Mouse (Mus musculus): ENCODE data around the gene Epop. TPM values are rescaled to one million over a fixed set of nuclear protein-coding genes. Genes with fewer than 3 reads are reported as not detected.

Gene Epop
- polyA plus RNA-seq, 1 experiment from 2014 or later, result 0.40 TPM

GRCm38 (mm10) chr11:97666794-97667193 is 37.3 kb upstream of the Epop start:
- H3K4me2 ChIP-seq, result no peak overlapping the region
- no peaks in the 10 kb centered on the region for H3K36me3 ChIP-seq (replicated peaks)
- H3K27ac ChIP-seq (replicated peaks), result no peak overlapping the region
- H3K4me3 ChIP-seq (replicated peaks), result no peak overlapping the region
- 60% methylated on average over 15 of the region's 15 CpGs for WGBS (ENCODE audit: insufficient replicate concordance)
- H3K27me3 ChIP-seq, result peaks cover 57% of the 10 kb centered on the region
- no peak overlapping the region for H3K9ac ChIP-seq
- ATAC-seq (ENCODE audit: insufficient read depth), result no peak
- no peaks in the 10 kb centered on the region for H3K9me3 ChIP-seq (replicated peaks)
- H3K4me1 ChIP-seq (replicated peaks), result peaks cover 21% of the 10 kb centered on the region

- no peak overlapping the region for H3K4me3 ChIP-seq (replicated peaks)
- no peaks in the 10 kb centered on the region for H3K36me3 ChIP-seq (replicated peaks)
- H3K27me3 ChIP-seq, result peaks cover 63% of the 10 kb centered on the region
- H3K4me2 ChIP-seq, result no peak overlapping the region
- H3K4me1 ChIP-seq (replicated peaks), result peaks cover 27% of the 10 kb centered on the region
- no peak overlapping the region for H3K27ac ChIP-seq (replicated peaks)
- H3K9ac ChIP-seq, result no peak overlapping the region
- ATAC-seq (ENCODE audit: insufficient read depth), result no peak
- no peaks in the 10 kb centered on the region for H3K9me3 ChIP-seq (replicated peaks)
- WGBS (ENCODE audit: insufficient replicate concordance), result 68% methylated on average over 7 of the region's 7 CpGs
Observed at GRCm38 (mm10) chr11:97666221-97666620, 36.7 kb upstream of the Epop start.

DNA sequence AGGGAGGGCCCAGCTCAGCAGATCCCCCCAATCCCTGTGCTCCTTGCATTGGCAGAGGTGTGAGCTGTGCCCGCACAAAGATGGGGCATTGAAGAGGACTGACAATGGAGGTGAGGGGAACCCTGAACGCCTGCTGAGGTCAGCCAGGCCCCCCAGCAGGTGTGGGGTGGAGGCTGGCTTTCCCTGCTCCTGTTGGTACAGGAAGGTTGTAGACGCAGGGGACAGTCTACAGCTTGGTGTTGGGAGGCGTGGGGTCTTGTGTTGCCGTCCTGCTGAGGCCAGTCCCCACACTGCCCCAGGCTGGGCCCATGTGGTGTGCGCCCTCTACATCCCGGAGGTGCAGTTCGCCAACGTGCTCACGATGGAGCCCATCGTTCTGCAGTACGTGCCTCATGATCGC is 35.9 kb upstream of the Epop start:
- Histone ChIP-seq H3K9me3 (replicated peaks) (no peaks in the 10 kb centered on the region), H3K4me3 (replicated peaks) (no peak overlapping the region), H3K4me1 (replicated peaks) (peaks cover 35% of the 10 kb centered on the region), H3K4me2 (no peak overlapping the region), H3K27ac (replicated peaks) (no peak overlapping the region), H3K27me3 (peaks cover 71% of the 10 kb centered on the region), H3K36me3 (replicated peaks) (no peaks in the 10 kb centered on the region), H3K9ac (no peak overlapping the region)
- 82% methylated on average over 13 of the region's 13 CpGs for WGBS (ENCODE audit: insufficient replicate concordance)
- no peak for ATAC-seq (ENCODE audit: insufficient read depth)

DNA sequence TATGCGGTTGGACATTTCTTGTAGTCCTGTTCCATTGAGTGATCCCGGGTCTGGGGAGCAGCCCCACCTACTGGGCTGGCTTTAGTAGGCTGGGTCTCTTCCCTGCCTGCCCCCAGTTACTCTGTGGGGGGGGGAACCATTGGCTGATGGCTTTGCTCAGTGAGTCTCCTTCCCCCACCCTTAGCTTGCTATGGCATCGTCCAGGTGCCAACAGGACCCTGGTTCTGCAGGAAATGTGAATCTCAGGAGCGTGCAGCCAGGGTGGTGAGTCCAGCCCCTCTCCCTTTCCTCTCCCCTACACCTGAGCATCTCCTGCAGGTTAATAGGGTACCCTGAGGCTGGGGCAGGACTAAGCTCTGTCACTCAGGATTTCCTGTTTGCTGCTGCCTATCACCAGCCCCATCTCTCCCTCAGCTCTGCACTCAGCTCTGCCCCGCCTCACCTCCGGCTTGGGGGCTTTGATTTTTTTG is 35.3 kb upstream of the Epop start:
- peaks cover 77% of the 10 kb centered on the region for H3K27me3 ChIP-seq
- H3K36me3 ChIP-seq (replicated peaks), result no peaks in the 10 kb centered on the region
- H3K4me1 ChIP-seq (replicated peaks), result peaks cover 34% of the 10 kb centered on the region
- H3K27ac ChIP-seq (replicated peaks), result no peak overlapping the region
- H3K9ac ChIP-seq, result no peak overlapping the region
- H3K9me3 ChIP-seq (replicated peaks), result no peaks in the 10 kb centered on the region
- WGBS (ENCODE audit: insufficient replicate concordance), result 24% methylated on average over 6 of the region's 6 CpGs
- 0 out of 2 replicates have a peak overlapping the region, but pooled peaks have one; percentile 75 for H3K4me2 ChIP-seq
- no peak overlapping the region for H3K4me3 ChIP-seq (replicated peaks)
- no peak for ATAC-seq (ENCODE audit: insufficient read depth)

DNA sequence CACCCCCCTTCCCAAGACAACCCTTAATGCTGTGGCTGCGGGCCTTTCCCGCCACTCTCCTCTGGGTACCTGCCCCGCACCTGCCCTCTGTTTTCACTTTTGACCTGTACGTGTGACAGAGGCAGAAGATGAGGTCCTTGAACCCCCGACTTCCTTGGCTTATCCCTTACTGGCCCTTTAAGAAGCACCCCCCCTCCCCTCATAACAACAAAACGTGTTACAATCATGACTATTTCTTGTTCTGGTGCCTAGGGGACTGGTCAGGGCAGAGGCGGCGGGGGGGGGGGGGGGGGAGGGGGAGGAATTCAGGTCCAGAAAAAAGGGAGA is 34.8 kb upstream of the Epop start:
- H3K27me3 ChIP-seq, result peaks cover 82% of the 10 kb centered on the region
- WGBS (ENCODE audit: insufficient replicate concordance), result 2% methylated on average over 6 of the region's 8 CpGs
- no peaks in the 10 kb centered on the region for H3K9me3 ChIP-seq (replicated peaks)
- H3K27ac ChIP-seq (replicated peaks), result no peak overlapping the region
- H3K4me2 ChIP-seq, result peak overlapping the region; percentile 75
- no peak for ATAC-seq (ENCODE audit: insufficient read depth)
- peaks cover 35% of the 10 kb centered on the region for H3K4me1 ChIP-seq (replicated peaks)
- no peaks in the 10 kb centered on the region for H3K36me3 ChIP-seq (replicated peaks)
- H3K4me3 ChIP-seq (replicated peaks), result peak overlapping the region; percentile 60
- H3K9ac ChIP-seq, result no peak overlapping the region

DNA sequence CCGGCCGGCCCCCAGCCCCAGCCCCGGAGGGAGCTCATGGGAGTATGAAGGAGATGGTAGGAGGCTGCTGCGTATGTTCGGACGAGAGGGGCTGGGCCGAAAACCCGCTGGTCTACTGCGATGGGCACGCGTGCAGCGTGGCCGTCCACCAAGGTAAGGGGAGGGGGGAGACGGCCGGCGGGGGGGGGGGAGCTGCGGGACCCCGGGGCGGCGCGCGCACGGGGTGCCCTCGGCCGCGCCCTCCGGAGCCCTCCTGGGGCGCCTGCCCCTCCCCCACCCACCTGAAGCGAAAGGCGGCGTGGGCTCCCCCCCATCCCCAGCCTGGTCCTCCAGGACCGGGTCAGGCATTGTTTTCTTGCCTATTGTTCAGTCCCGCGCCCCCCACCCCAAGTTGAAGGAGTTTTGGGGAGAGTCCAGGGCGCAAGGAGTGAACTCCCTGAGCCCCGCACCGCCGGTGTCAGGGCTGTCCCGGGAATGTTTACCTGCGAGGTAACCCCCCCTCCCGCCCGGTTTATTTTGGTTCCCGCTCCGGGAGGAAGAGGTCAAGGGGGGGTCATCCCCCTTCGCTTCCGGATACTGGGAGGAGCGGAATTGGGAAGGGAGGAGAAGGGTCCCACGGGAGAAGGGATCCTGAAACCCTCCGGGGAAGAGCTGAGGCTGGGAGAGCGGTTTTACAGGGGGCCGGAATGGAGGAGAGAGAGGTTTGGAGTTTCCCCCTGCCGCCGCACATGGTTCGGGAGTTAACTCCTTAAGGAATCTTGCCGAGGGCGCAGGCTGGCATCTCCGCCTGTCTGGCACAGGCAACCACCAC is 34.2 kb upstream of the Epop start:
- peak overlapping the region; percentile 37; the same call in 1 of the 2 replicates for H3K9ac ChIP-seq
- no peak overlapping the region for H3K27ac ChIP-seq (replicated peaks)
- H3K4me2 ChIP-seq, result peak overlapping the region; percentile 75
- H3K9me3 ChIP-seq (replicated peaks), result no peaks in the 10 kb centered on the region
- no peak for ATAC-seq (ENCODE audit: insufficient read depth)
- peaks cover 41% of the 10 kb centered on the region for H3K4me1 ChIP-seq (replicated peaks)
- H3K27me3 ChIP-seq, result peaks cover 83% of the 10 kb centered on the region
- H3K4me3 ChIP-seq (replicated peaks), result peak overlapping the region; percentile 60
- no peaks in the 10 kb centered on the region for H3K36me3 ChIP-seq (replicated peaks)
- under 1% methylated on average over 43 of the region's 57 CpGs for WGBS (ENCODE audit: insufficient replicate concordance)

DNA sequence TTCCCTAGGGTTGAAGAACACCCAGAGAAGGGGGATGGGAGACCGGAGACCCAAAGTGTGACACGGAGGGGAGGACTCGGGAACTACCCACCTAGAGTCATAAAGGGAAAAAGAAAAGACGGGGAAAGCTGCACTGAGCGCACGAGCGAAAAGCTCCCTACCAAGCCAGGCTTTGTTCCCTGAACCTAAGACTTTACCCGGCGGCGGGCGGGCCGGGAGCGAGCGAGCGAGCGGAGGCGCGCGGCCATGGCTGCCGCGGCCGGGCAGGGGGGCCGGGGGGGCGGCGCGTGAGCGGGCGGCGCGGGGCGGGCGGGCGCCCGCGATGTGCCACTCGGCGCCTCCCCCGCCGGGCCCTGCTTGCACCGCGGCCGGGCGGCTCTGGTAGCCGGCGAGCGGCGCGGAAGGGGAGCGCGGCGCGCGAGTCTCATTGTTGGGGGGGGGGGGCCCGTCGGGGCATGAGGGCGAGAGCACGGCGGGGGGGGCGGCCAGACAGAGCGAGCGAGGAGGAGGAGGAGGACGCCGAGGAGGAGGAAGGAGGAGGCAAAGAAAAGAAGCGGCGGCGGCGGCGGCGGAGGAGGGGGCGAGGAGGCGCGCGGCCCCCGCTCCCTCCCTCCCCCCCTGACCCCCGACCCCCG is 33.5 kb upstream of the Epop start, which contains the start of gene Mllt6:
Gene Mllt6, plus strand, starts transcription at position 522 of the 635 bp plus-strand sequence.
- Histone ChIP-seq H3K4me3 (replicated peaks) (peak within 1 kb of the TSS; percentile 60), H3K4me2 (peak within 1 kb of the TSS; percentile 75), H3K27me3 (peaks cover 89% of the 10 kb centered on the region), H3K9me3 (replicated peaks) (no peaks in the 10 kb centered on the region), H3K9ac (peak within 1 kb of the TSS; percentile 37; the same call in 1 of the 2 replicates), H3K27ac (replicated peaks) (no peak within 1 kb of the TSS), H3K4me1 (replicated peaks) (peaks cover 43% of the 10 kb centered on the region), H3K36me3 (replicated peaks) (no peaks in the 10 kb centered on the region)
- WGBS (ENCODE audit: insufficient replicate concordance), result under 1% methylated on average over 52 of the region's 76 CpGs
- ATAC-seq (ENCODE audit: insufficient read depth), result no peak

DNA sequence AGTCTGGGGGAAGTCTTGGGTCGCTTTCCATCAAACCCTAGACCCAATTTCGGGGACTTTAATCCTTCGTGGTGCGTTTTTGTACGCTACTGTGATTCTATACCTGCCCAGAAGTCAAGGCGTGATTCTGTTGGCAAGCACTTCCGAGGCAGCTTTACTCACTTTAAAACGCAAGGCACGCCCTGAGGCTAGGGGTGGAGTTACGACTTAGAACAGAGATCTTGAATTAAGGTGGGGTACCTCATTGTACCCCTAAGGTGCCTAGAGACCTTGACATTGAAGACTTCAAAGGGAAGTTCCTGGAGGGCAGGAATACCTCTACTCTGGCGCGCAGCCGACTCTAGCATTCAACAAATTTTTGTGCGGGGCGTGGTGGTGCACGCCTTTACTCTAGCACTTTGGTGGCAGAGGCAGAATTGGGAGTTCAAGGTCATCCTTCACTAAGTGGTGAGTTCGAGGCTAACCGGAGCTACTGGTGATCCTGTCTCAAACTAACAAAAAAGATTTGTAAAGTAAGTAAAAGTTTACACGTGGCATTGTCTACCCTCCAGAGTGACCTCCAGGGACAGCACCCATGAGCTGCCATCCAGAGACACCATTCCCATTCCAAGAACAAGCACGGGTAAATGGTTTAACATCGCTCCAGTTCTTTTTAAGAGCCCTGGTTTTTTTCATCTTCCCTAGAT is 32.8 kb upstream of the Epop start:
- Histone ChIP-seq H3K4me1 (replicated peaks) (peaks cover 43% of the 10 kb centered on the region), H3K4me3 (replicated peaks) (peak overlapping the region; percentile 60), H3K27ac (replicated peaks) (no peak overlapping the region), H3K36me3 (replicated peaks) (no peaks in the 10 kb centered on the region), H3K9me3 (replicated peaks) (no peaks in the 10 kb centered on the region), H3K27me3 (peaks cover 89% of the 10 kb centered on the region), H3K4me2 (peak overlapping the region; percentile 75), H3K9ac (no peak overlapping the region)
- 2% methylated on average over 21 of the region's 21 CpGs for WGBS (ENCODE audit: insufficient replicate concordance)
- no peak for ATAC-seq (ENCODE audit: insufficient read depth)

DNA sequence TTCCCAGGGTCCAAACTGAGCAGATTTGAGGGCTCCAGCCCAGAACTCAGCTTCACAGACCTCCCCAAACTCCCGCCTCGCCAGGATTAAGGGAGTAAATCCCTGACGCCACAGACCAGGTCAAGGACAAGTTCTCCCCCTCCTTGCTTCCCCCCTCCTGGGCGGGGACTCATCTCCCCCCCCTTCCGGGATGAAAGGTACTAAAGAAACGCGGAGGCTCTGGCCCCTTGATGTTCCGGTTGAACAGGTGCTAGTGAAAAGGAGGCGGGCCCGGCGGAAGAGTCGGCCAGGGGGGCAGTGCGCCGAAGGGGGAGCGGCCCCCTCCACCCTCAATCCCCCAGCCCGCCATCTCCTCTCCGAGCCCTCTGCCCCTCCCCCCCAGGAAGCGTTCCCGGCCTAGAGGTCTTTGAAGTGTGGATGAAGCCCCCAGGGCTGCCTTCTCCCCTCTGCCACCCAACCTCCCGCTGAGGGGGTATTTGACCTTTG is 32.2 kb upstream of the Epop start:
- H3K9me3 ChIP-seq (replicated peaks), result no peaks in the 10 kb centered on the region
- no peak overlapping the region for H3K9ac ChIP-seq
- ATAC-seq (ENCODE audit: insufficient read depth), result no peak
- peaks cover 83% of the 10 kb centered on the region for H3K27me3 ChIP-seq
- no peak overlapping the region for H3K27ac ChIP-seq (replicated peaks)
- peak overlapping the region; percentile 60 for H3K4me3 ChIP-seq (replicated peaks)
- H3K4me2 ChIP-seq, result peak overlapping the region; percentile 75
- H3K4me1 ChIP-seq (replicated peaks), result peaks cover 43% of the 10 kb centered on the region
- WGBS (ENCODE audit: insufficient replicate concordance), result 2% methylated on average over 20 of the region's 20 CpGs
- H3K36me3 ChIP-seq (replicated peaks), result no peaks in the 10 kb centered on the region

DNA sequence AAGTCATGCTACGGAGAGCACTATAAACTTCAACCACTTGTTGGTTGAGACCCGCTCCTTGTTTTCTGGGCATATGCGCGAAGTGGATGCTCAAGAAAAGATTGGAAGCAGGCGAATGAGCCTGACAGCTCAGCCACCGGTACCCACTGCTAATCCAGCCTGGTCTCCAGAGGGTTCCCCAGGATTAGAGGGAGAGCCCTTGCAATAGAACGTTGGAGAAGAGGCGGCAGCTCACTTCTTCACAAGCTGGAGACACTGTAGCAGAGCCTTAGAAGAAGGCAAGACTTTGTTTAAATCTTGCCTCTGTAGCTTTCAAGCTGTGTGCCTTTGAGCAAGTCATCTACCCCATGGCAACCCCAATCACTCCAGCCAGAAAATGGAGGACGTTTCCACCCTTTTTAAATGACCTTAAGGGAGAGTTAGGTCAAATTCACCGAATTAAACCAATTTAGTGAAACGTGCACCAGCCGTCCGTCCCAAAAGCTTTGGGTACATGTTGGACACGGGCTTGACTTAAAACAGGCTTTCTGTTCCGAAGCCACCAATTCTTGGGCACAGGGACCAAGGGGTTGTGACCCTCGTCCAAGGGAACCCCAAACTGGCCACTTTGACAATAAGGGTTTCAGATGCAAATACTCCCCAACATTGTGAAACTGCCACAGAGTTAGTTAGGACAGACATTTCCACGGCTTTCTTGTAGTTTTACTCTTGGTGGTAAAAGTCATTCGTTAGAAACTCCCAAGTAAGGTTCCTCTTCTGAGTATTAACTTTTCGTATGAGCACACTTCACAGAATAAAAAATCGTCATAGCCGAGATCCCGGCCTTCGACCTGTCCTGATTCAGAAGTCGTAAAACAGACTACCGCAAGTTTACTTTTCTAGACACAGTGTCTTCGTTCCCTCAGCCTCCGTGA is 31.5 kb upstream of the Epop start:
- no peak for ATAC-seq (ENCODE audit: insufficient read depth)
- H3K4me3 ChIP-seq (replicated peaks), result peak overlapping the region; percentile 67
- peaks cover 78% of the 10 kb centered on the region for H3K27me3 ChIP-seq
- no peak overlapping the region for H3K9ac ChIP-seq
- H3K36me3 ChIP-seq (replicated peaks), result no peaks in the 10 kb centered on the region
- H3K4me2 ChIP-seq, result peak overlapping the region; percentile 75
- H3K9me3 ChIP-seq (replicated peaks), result no peaks in the 10 kb centered on the region
- H3K4me1 ChIP-seq (replicated peaks), result peaks cover 43% of the 10 kb centered on the region
- 3% methylated on average over 27 of the region's 27 CpGs for WGBS (ENCODE audit: insufficient replicate concordance)
- no peak overlapping the region for H3K27ac ChIP-seq (replicated peaks)
